Comparison of ENCODE assay signal across 17 mouse cellular contexts in the genomic region with DNA sequence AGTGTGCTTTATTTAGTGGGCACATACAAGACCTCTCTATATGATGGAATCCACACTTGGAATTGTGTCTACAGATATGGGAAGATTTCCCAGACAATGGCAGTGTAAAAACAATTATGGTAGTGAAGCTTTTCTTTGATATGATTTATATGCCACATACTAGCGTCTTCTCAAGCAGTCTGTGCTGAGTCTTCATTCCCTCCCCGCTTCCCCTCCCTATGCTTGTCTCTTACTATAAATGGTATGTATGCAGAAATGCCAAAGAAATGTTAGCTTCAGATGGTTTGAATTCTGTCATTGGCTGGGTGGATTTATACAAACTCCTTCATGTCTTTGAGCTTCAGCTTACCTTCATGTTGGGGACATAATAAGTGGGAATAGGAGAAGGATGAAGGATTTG.
"Had no signal": no experiment of that assay in that cellular context is flagged by ENCODE, and none has a peak within 500 bp of the region (broad histone marks: within the 10 kb centered on the region; RNA-seq: fewer than 3 reads in every experiment).

No protein-coding gene starts in this region.

- H3K4me3 ChIP-seq: liver, embryonic 15.5 days; megakaryocyte, embryonic 14.5 days; midbrain, embryonic 13.5 days; midbrain, embryonic 15.5 days; neural tube, embryonic 12.5 days; stomach, embryonic 15.5 days had no signal

- H3K4me2 ChIP-seq: liver, embryonic 15.5 days; midbrain, embryonic 11.5 days; midbrain, embryonic 13.5 days; midbrain, embryonic 15.5 days; neural tube, embryonic 12.5 days; stomach, embryonic 15.5 days had no signal

- ATAC-seq: liver, postnatal 0 days; lung, postnatal 0 days; midbrain, embryonic 13.5 days; midbrain, embryonic 15.5 days had no signal

- H3K36me3 ChIP-seq: liver, embryonic 15.5 days; midbrain, embryonic 13.5 days; midbrain, embryonic 15.5 days; neural tube, embryonic 12.5 days; stomach, embryonic 15.5 days had no signal

- DNase-seq: liver, postnatal 0 days; lung, postnatal 14 days; lung, postnatal 36 days; right cerebral cortex, postnatal 14 days; thymus, adult 2 months; thymus, postnatal 25 days; thymus, postnatal 4 days had no signal

- H3K9ac ChIP-seq: liver, embryonic 15.5 days; liver, postnatal 0 days; midbrain, embryonic 13.5 days; midbrain, embryonic 15.5 days; neural tube, embryonic 12.5 days; stomach, embryonic 15.5 days had no signal

- H3K4me1 ChIP-seq: liver, embryonic 15.5 days; megakaryocyte, embryonic 14.5 days; midbrain, embryonic 13.5 days; midbrain, embryonic 15.5 days; neural tube, embryonic 12.5 days; stomach, embryonic 15.5 days had no signal

- H3K27me3 ChIP-seq: liver, embryonic 15.5 days; megakaryocyte, embryonic 14.5 days; midbrain, embryonic 13.5 days; midbrain, embryonic 15.5 days; neural tube, embryonic 12.5 days; stomach, embryonic 15.5 days had no signal

- H3K9me3 ChIP-seq: liver, embryonic 15.5 days; megakaryocyte, embryonic 14.5 days; midbrain, embryonic 13.5 days; midbrain, embryonic 15.5 days; neural tube, embryonic 12.5 days; stomach, embryonic 15.5 days had no signal

- H3K27ac ChIP-seq: liver, embryonic 15.5 days; macrophage; midbrain, embryonic 13.5 days; midbrain, embryonic 15.5 days; neural tube, embryonic 12.5 days; stomach, embryonic 15.5 days; stomach, postnatal 0 days had no signal
